Mouse (Mus musculus): ENCODE results near the gene Zcchc24. TPM values are rescaled to one million over a fixed set of nuclear protein-coding genes. Genes with fewer than 3 reads are reported as not detected.

The Zcchc24 gene
- polyA plus RNA-seq, 2 experiments = 45.1 to 52.7 TPM

DNA sequence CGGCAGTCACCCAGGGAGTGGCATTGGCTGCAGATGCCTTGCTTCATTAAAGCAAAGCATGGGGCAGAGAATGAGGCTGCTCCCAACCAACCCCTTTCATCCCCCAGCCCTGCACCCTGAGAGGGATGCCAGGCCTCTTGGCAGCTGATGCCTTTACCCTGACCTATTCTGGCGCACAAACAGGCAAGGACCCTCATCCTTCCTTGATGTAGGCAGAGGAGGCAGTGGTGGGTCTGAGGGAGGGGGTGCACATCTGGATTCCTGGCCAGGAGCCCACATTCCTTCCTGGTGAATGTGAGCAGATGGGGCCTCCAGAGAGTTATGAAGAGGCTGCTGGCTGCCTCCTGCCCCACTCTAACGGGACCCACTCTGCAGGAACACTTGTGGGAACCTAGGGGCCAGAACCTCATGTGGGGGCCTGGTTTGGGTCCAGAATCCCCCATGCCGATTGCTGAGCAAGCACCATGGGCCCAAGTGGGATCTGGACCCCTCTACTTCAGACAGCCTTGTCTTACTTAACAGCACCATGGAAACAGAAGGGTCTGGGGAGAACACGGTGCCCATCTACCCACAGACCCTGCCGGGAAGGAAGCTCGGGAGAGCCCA, 12.4 kb downstream of the Zcchc24 start:
- Histone ChIP-seq H3K4me2 (replicated peaks; ENCODE audit: low read depth, low read length, severe bottlenecking) (0 out of 2 replicates have a peak overlapping the region, but pooled peaks have one; percentile 11), H3K27ac (replicated peaks; ENCODE audit: low read depth, low read length) (peak overlapping the region; percentile 78), H3K36me3 (ENCODE audit: control insufficient read depth, insufficient read depth, low read length) (peaks cover 41% of the 10 kb centered on the region), H3K9me3 (ENCODE audit: control insufficient read depth, low read length) (no peaks in the 10 kb centered on the region), H3K4me1 (ENCODE audit: control insufficient read depth, insufficient read depth, low read length) (peaks cover 67% of the 10 kb centered on the region), H3K27me3 (ENCODE audit: control insufficient read depth, insufficient read depth, low read length) (no peaks in the 10 kb centered on the region), H3K4me3 (replicated peaks; ENCODE audit: low read length) (no peak overlapping the region), H3K9ac (ENCODE audit: low read depth, low read length, severe bottlenecking) (no peak overlapping the region)
- DNase-seq (ENCODE audit: low spot score) (peak; percentile 87), ATAC-seq (ENCODE audit: low FRiP score, low read depth) (peak; percentile 73)
- 15% methylated on average over 7 of the region's 7 CpGs for WGBS
- no peak for TF ChIP-seq POLR2A (IDR thresholded peaks at IDR 0.05; ENCODE audit: borderline replicate concordance, extremely low read depth, insufficient read depth, insufficient read length)

DNA sequence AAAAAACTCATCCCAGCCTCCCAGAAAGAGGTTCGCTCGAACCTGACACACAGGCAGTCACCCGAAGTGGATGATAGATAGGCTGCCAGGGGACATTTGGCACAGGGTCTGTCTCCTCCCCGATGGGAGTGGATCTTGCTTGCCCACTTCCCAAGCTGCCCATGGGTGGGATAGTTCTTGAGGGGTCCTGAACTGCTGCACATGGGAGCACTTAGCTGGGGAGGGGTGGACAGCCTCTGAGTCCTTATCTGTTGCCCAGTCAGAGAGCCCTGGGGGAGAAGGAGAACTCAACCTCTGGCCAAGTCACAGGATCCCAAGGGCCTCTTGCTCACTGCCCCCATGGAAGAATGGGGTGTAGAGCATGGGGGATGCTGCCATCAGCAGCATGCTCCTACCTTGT, 13.3 kb downstream of the Zcchc24 start:
- no peak overlapping the region for H3K9ac ChIP-seq (ENCODE audit: low read depth, low read length, severe bottlenecking)
- 0 out of 2 replicates have a peak overlapping the region, but pooled peaks have one; percentile 8 for H3K4me2 ChIP-seq (replicated peaks; ENCODE audit: low read depth, low read length, severe bottlenecking)
- WGBS = 34% methylated on average over 4 of the region's 4 CpGs
- no peaks in the 10 kb centered on the region for H3K9me3 ChIP-seq (ENCODE audit: control insufficient read depth, low read length)
- H3K27me3 ChIP-seq (ENCODE audit: control insufficient read depth, insufficient read depth, low read length) = no peaks in the 10 kb centered on the region
- H3K4me3 ChIP-seq (replicated peaks; ENCODE audit: low read length) = no peak overlapping the region
- peaks cover 45% of the 10 kb centered on the region for H3K36me3 ChIP-seq (ENCODE audit: control insufficient read depth, insufficient read depth, low read length)
- DNase-seq (ENCODE audit: low spot score) = no peak
- ATAC-seq (ENCODE audit: low FRiP score, low read depth) = no peak
- H3K4me1 ChIP-seq (ENCODE audit: control insufficient read depth, insufficient read depth, low read length) = peaks cover 65% of the 10 kb centered on the region
- peak overlapping the region; percentile 78 for H3K27ac ChIP-seq (replicated peaks; ENCODE audit: low read depth, low read length)
- TF ChIP-seq POLR2A (IDR thresholded peaks at IDR 0.05; ENCODE audit: borderline replicate concordance, extremely low read depth, insufficient read depth, insufficient read length) = no peak

DNA sequence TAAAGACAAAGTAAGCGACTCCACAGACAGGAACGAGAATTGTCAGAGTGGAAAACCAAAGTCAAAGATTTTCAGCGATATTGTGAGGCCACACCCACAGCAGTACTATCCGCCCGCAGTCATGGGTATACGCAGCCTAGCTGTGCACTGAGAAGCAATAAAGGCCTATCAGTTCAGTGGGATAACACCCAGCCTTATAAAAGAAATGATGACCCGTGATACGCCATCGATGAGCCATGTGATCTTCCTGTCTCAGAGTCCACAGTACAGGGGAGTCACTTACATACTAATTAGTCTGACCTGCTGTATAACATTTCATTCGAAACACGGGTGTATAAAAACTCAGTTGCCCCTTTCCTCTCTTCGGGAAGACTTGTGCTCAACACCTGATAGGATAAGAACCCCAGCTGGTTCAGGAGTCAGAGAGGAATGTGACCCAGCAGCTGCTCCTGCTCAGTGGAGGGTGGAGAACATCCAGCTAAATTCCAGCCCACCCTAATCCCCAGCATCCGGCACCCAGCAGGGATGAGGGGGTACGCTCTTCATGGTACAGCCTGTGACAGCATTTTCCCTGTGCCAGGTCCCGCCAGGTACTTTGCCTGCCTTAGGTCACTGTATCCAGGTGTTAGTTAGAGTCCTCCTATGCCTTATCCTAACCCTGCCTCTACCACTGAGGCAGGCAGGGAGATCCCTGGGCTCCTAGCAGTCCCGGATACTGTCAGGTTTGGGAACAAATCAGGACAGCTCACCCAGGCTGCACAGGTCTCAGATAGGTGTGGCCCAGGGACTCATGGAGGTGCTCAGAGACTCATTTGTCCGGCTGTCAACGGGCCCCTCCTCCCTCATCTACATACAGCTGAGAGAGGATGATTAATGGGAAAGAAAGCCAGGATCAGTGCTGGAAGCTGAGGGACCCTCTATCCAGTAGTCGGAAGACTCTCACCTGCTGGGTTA, 14.0 kb downstream of the Zcchc24 start:
- Histone ChIP-seq H3K36me3 (ENCODE audit: control insufficient read depth, insufficient read depth, low read length) (peaks cover 50% of the 10 kb centered on the region), H3K4me1 (ENCODE audit: control insufficient read depth, insufficient read depth, low read length) (peaks cover 64% of the 10 kb centered on the region), H3K9me3 (ENCODE audit: control insufficient read depth, low read length) (no peaks in the 10 kb centered on the region), H3K9ac (ENCODE audit: low read depth, low read length, severe bottlenecking) (no peak overlapping the region), H3K27ac (replicated peaks; ENCODE audit: low read depth, low read length) (no peak overlapping the region), H3K27me3 (ENCODE audit: control insufficient read depth, insufficient read depth, low read length) (no peaks in the 10 kb centered on the region), H3K4me2 (replicated peaks; ENCODE audit: low read depth, low read length, severe bottlenecking) (no peak overlapping the region), H3K4me3 (replicated peaks; ENCODE audit: low read length) (no peak overlapping the region)
- DNase-seq (ENCODE audit: low spot score) (no peak), ATAC-seq (ENCODE audit: low FRiP score, low read depth) (peak; percentile 28; the same call in 1 of the 2 replicates)
- no peak for TF ChIP-seq POLR2A (IDR thresholded peaks at IDR 0.05; ENCODE audit: borderline replicate concordance, extremely low read depth, insufficient read depth, insufficient read length)
- WGBS = 42% methylated on average over 19 of the region's 19 CpGs

DNA sequence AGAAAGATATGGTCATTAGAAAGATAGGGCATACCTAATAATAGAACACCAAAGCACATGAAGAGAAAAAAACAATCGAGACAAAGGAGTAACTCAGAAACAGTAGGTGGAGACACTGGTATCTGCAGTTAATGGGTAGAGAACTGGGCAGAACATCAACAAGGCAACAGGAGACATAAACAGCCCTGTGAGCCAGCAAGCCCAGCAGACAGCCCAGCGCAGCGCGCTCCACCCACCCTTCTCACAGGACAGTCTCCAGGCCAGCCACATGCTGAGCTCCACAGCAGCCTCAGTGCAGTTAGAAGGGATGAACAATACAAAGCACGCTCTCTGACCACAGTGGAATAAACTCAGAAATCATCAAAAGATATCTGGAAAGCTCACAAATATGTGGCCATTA, 15.8 kb downstream of the Zcchc24 start:
- Histone ChIP-seq H3K4me2 (replicated peaks; ENCODE audit: low read depth, low read length, severe bottlenecking) (no peak overlapping the region), H3K27ac (replicated peaks; ENCODE audit: low read depth, low read length) (no peak overlapping the region), H3K27me3 (ENCODE audit: control insufficient read depth, insufficient read depth, low read length) (no peaks in the 10 kb centered on the region), H3K36me3 (ENCODE audit: control insufficient read depth, insufficient read depth, low read length) (peaks cover 53% of the 10 kb centered on the region), H3K9me3 (ENCODE audit: control insufficient read depth, low read length) (no peaks in the 10 kb centered on the region), H3K4me3 (replicated peaks; ENCODE audit: low read length) (no peak overlapping the region), H3K9ac (ENCODE audit: low read depth, low read length, severe bottlenecking) (no peak overlapping the region), H3K4me1 (ENCODE audit: control insufficient read depth, insufficient read depth, low read length) (peaks cover 69% of the 10 kb centered on the region)
- no peak for TF ChIP-seq POLR2A (IDR thresholded peaks at IDR 0.05; ENCODE audit: borderline replicate concordance, extremely low read depth, insufficient read depth, insufficient read length)
- WGBS = 50% methylated on average over 5 of the region's 5 CpGs
- ATAC-seq (ENCODE audit: low FRiP score, low read depth) (no peak), DNase-seq (ENCODE audit: low spot score) (no peak)

DNA sequence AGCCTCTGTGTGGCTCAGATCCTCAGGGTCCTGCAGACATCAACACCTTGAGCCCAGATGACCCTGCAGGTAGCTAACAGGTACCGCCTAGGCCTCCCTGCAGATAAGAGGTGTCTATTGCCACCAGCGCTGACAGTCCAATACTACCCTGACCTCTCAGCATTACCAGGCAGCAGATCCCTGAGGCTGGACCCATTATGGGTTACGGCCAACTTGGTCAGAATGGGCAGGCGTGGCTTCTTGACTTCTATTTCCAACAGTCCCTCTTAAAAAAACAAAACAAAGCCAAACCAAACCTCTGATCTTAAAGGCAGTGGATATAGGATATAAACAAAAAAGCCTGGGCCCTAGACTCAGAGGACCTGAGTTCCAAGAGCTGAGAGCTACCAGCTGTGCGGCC, 17.8 kb downstream of the Zcchc24 start:
- no peaks in the 10 kb centered on the region for H3K9me3 ChIP-seq (ENCODE audit: control insufficient read depth, low read length)
- H3K4me3 ChIP-seq (replicated peaks; ENCODE audit: low read length) = no peak overlapping the region
- DNase-seq (ENCODE audit: low spot score) (no peak), ATAC-seq (ENCODE audit: low FRiP score, low read depth) (no peak)
- H3K4me1 ChIP-seq (ENCODE audit: control insufficient read depth, insufficient read depth, low read length) = peaks cover 53% of the 10 kb centered on the region
- peaks cover 52% of the 10 kb centered on the region for H3K36me3 ChIP-seq (ENCODE audit: control insufficient read depth, insufficient read depth, low read length)
- no peak overlapping the region for H3K27ac ChIP-seq (replicated peaks; ENCODE audit: low read depth, low read length)
- H3K4me2 ChIP-seq (replicated peaks; ENCODE audit: low read depth, low read length, severe bottlenecking) = no peak overlapping the region
- H3K9ac ChIP-seq (ENCODE audit: low read depth, low read length, severe bottlenecking) = no peak overlapping the region
- H3K27me3 ChIP-seq (ENCODE audit: control insufficient read depth, insufficient read depth, low read length) = no peaks in the 10 kb centered on the region
- no peak for TF ChIP-seq POLR2A (IDR thresholded peaks at IDR 0.05; ENCODE audit: borderline replicate concordance, extremely low read depth, insufficient read depth, insufficient read length)
- 91% methylated on average over 5 of the region's 5 CpGs for WGBS

All from limb, embryonic 14.5 days (tissue).